Mouse (Mus musculus) intestine, embryonic 15.5 days (tissue): ENCODE measurements around the gene Gm9507. TPM values are rescaled to one million over a fixed set of nuclear protein-coding genes. Genes with fewer than 3 reads are reported as not detected.

Source experiments
- ATAC-seq: fragments of 200-750 bp; cut with Nextera tagmentation; 2 replicates; pipeline ENCODE4 v1.8.0; 2017; ENCODE audit warnings: moderate TSS enrichment, moderate library complexity
- H3K27ac ChIP-seq: fragments of 300-500 bp; sonication (generic); 2 replicates; pipeline ENCODE4 v1.5.1; 2015; ENCODE audit warnings: mild to moderate bottlenecking, inconsistent platforms
- H3K27me3 ChIP-seq: fragments of 300-500 bp; sonication (generic); replicated peaks from 2 replicates; pipeline ENCODE4 v1.6.1; 2015; ENCODE audit warnings: inconsistent platforms
- H3K36me3 ChIP-seq: fragments of 300-500 bp; sonication (generic); 2 replicates; pipeline ENCODE4 v1.6.1; 2015; ENCODE audit warnings: inconsistent platforms
- H3K4me1 ChIP-seq: fragments of 300-500 bp; sonication (generic); replicated peaks from 2 replicates; pipeline ENCODE4 v1.6.1; 2015; ENCODE audit warnings: inconsistent platforms
- H3K4me2 ChIP-seq: fragments of 300-500 bp; sonication (generic); replicated peaks from 2 replicates; pipeline ENCODE4 v1.6.1; 2015; ENCODE audit warnings: mild to moderate bottlenecking, inconsistent platforms
- H3K4me3 ChIP-seq: fragments of 300-500 bp; sonication (generic); replicated peaks from 2 replicates; pipeline ENCODE4 v1.5.1; 2015; ENCODE audit warnings: inconsistent platforms
- H3K9ac ChIP-seq: fragments of 300-500 bp; sonication (generic); 2 replicates; pipeline ENCODE4 v1.6.1; 2015; ENCODE audit warnings: inconsistent platforms
- H3K9me3 ChIP-seq: fragments of 300-500 bp; sonication (generic); 2 replicates; pipeline ENCODE4 v1.6.1; 2016; ENCODE audit warnings: inconsistent platforms
- WGBS: fragments of 180-500 bp; shearing (Covaris S2); methylation state at CpG from one replicate; pipeline ENCODE4 v1.1.7; 2015; 5-methylcytosine and 5-hydroxymethylcytosine counted together
- polyA plus RNA-seq: library from polyadenylated mRNA; unstranded; fragments of >200 nt; fragmentation: Nextera tagmentation; extraction: Ambion mirVana; gene quantifications from 2 replicates; pipeline ENCODE4 v1.2.1, GENCODE M21; 2015

The Gm9507 gene
- not detected in 2 replicates for polyA plus RNA-seq

GRCm38 (mm10) chr10:77811743-77812142 is at the start of gene Gm9507:
Gene Gm9507 (minus strand): TSS chr10:77811843.
- Histone ChIP-seq H3K36me3 (no peaks in the 10 kb centered on the region), H3K9me3 (no peaks in the 10 kb centered on the region), H3K27me3 (no peaks in the 10 kb centered on the region), H3K4me3 (no peak within 1 kb of the TSS), H3K4me1 (no peaks in the 10 kb centered on the region), H3K27ac (no peak within 1 kb of the TSS), H3K4me2 (no peak within 1 kb of the TSS), H3K9ac (no peak within 1 kb of the TSS)
- ATAC-seq, result no peak
- 68% methylated on average over 5 of the region's 5 CpGs for WGBS

DNA sequence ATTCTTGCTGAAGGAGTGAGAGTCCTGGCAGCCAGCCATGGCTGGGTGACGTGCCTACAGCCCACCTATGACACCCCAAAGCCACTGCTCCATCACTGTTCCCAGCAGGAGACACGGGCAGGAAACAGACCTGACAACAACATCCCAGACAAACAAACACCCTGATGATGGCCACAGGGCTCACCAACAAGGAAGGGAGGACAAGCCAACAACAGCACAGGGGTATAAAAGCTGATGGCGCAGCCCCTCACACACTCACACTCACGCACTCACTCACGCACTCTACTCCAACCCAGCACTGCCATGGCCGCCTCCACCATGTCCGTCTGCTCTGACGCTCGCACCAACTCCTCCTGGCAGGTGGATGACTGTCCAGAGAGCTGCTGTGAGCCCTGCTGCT is 40.9 kb upstream of the Gm9507 start, which contains the start of gene Gm10318:
Gene Gm10318, plus strand, starts transcription at position 301 of the 400 bp plus-strand sequence.
- ATAC-seq, result no peak
- H3K4me3 ChIP-seq, result no peak within 1 kb of the TSS
- H3K27me3 ChIP-seq, result no peaks in the 10 kb centered on the region; the same call in 1 of the 2 replicates
- H3K27ac ChIP-seq, result no peak within 1 kb of the TSS
- no peak within 1 kb of the TSS for H3K4me2 ChIP-seq
- H3K36me3 ChIP-seq, result no peaks in the 10 kb centered on the region
- no peaks in the 10 kb centered on the region for H3K9me3 ChIP-seq
- H3K4me1 ChIP-seq, result no peaks in the 10 kb centered on the region
- H3K9ac ChIP-seq, result no peak within 1 kb of the TSS
- WGBS, result 65% methylated on average over 9 of the region's 9 CpGs

DNA sequence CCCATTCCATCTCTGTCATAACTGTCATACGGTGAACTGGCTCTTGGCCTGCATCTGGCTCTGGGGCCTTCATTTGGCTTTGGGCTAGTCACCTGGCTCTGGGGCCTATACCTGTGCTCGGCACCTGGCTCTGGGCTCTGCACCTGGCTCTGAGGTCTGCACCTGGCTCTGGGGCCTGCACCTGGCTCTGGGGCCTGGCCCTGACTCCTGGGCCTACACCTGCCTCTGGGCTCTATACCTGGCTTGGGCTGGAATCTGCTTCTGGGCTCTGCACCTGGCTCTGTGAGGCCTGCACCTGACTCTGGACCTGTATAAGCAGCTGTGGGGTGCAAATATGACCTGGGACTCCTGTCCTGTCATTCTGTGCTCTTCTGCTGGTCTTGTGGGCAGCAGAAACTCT is 35.9 kb upstream of the Gm9507 start:
- ATAC-seq, result 0 out of 2 replicates have a peak, but pooled peaks have one; percentile 31
- no peak overlapping the region for H3K27ac ChIP-seq
- 80% methylated on average over 2 of the region's 2 CpGs for WGBS

DNA sequence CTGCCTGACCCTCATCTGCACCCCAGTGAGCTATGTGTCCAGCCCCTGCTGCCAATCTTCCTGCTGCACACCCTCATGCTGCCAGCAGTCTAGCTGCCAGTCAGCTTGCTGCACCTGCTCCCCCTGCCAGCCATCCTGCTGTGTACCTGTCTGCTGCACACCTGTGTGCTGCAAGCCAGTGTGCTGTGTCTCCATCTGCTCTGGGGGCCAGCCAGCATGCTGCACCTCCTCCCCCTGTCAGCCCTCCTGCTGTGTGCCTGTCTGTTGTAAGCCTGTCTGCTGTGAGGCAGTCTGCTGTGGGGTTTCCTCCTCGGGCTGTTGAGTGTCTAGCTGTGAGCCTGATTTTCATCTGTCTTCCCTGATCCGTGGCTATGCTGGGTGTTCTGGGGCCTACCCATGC is 35.3 kb upstream of the Gm9507 start:
- H3K4me1 ChIP-seq, result no peaks in the 10 kb centered on the region
- no peak for ATAC-seq
- no peak overlapping the region for H3K27ac ChIP-seq
- no peak overlapping the region for H3K9ac ChIP-seq
- H3K4me2 ChIP-seq, result no peak overlapping the region
- no peak overlapping the region for H3K4me3 ChIP-seq
- H3K27me3 ChIP-seq, result no peaks in the 10 kb centered on the region
- no peaks in the 10 kb centered on the region for H3K9me3 ChIP-seq
- no peaks in the 10 kb centered on the region for H3K36me3 ChIP-seq
- WGBS, result 20% methylated on average over 2 of the region's 2 CpGs

More for the DNA sequence above, 35.9 kb upstream of the Gm9507 start:
- Histone ChIP-seq H3K9ac (no peak overlapping the region), H3K9me3 (no peaks in the 10 kb centered on the region), H3K36me3 (no peaks in the 10 kb centered on the region), H3K27me3 (no peaks in the 10 kb centered on the region), H3K4me2 (no peak overlapping the region), H3K4me3 (no peak overlapping the region), H3K4me1 (no peaks in the 10 kb centered on the region)

- H3K4me3 ChIP-seq, result no peak within 1 kb of the TSS
- WGBS, result 67% methylated on average over 3 of the region's 3 CpGs
- H3K36me3 ChIP-seq, result no peaks in the 10 kb centered on the region
- H3K27me3 ChIP-seq, result no peaks in the 10 kb centered on the region
- H3K27ac ChIP-seq, result no peak within 1 kb of the TSS
- H3K9ac ChIP-seq, result no peak within 1 kb of the TSS
- H3K4me2 ChIP-seq, result no peak within 1 kb of the TSS
- H3K9me3 ChIP-seq, result no peaks in the 10 kb centered on the region
- H3K4me1 ChIP-seq, result no peaks in the 10 kb centered on the region
- ATAC-seq, result no peak
Measured at GRCm38 (mm10) chr10:77846503-77846902, 34.9 kb upstream of the Gm9507 start, which contains the start of gene Gm36176. Gene Gm36176 (plus strand): TSS chr10:77846803.

DNA sequence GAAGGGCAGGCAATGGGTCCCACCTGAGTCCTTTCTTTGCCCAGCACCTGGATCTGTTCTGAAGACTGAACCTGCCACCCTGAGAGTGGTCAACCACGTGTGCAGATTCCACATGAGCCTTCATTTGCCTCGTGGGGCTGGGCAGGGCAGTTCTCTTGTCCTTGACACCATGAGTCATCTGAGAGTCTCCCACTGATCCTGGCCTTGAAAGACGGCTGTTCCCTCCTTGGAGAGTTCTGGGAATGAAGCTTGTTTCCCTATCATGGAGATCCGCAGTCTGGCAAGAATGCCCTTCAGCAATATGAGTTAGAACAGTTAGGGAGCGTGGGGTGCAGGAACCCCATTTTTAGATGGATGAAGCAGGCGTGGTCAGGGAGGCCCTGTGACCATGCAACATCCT is 27.4 kb upstream of the Gm9507 start:
- Histone ChIP-seq H3K27me3 (no peaks in the 10 kb centered on the region), H3K4me2 (no peak overlapping the region), H3K27ac (no peak overlapping the region), H3K9me3 (no peaks in the 10 kb centered on the region), H3K4me3 (no peak overlapping the region), H3K36me3 (no peaks in the 10 kb centered on the region), H3K4me1 (no peaks in the 10 kb centered on the region), H3K9ac (no peak overlapping the region)
- WGBS, result 70% methylated on average over 6 of the region's 6 CpGs
- ATAC-seq, result no peak

- 69% methylated on average over 9 of the region's 9 CpGs for WGBS
- Histone ChIP-seq H3K4me3 (no peak within 1 kb of the TSS), H3K36me3 (no peaks in the 10 kb centered on the region), H3K9me3 (no peaks in the 10 kb centered on the region), H3K4me1 (no peaks in the 10 kb centered on the region), H3K4me2 (no peak within 1 kb of the TSS), H3K9ac (no peak within 1 kb of the TSS), H3K27ac (no peak within 1 kb of the TSS), H3K27me3 (no peaks in the 10 kb centered on the region)
- ATAC-seq, result no peak
Measured at GRCm38 (mm10) chr10:77835647-77836046, 24.0 kb upstream of the Gm9507 start, which contains the start of gene Krtap10-10. Gene Krtap10-10 (plus strand): TSS chr10:77835947.

- no peaks in the 10 kb centered on the region for H3K4me1 ChIP-seq
- no peak for ATAC-seq
- H3K9ac ChIP-seq, result no peak within 1 kb of the TSS
- WGBS, result 53% methylated on average over 6 of the region's 6 CpGs
- H3K27me3 ChIP-seq, result no peaks in the 10 kb centered on the region
- H3K9me3 ChIP-seq, result no peaks in the 10 kb centered on the region
- H3K27ac ChIP-seq, result no peak within 1 kb of the TSS
- H3K4me3 ChIP-seq, result no peak within 1 kb of the TSS
- H3K4me2 ChIP-seq, result no peak within 1 kb of the TSS
- no peaks in the 10 kb centered on the region for H3K36me3 ChIP-seq
Measured at GRCm38 (mm10) chr10:77826951-77827350, 15.3 kb upstream of the Gm9507 start, which contains the start of gene Krtap10-4. Gene Krtap10-4 (minus strand): TSS chr10:77827095.

GRCm38 (mm10) chr10:77819203-77819602 is 7.6 kb upstream of the Gm9507 start:
- Histone ChIP-seq H3K4me1 (no peaks in the 10 kb centered on the region), H3K4me3 (no peak overlapping the region), H3K36me3 (no peaks in the 10 kb centered on the region), H3K27ac (no peak overlapping the region), H3K27me3 (no peaks in the 10 kb centered on the region), H3K9me3 (no peaks in the 10 kb centered on the region), H3K9ac (no peak overlapping the region), H3K4me2 (no peak overlapping the region)
- no peak for ATAC-seq
- 48% methylated on average over 4 of the region's 4 CpGs for WGBS

DNA sequence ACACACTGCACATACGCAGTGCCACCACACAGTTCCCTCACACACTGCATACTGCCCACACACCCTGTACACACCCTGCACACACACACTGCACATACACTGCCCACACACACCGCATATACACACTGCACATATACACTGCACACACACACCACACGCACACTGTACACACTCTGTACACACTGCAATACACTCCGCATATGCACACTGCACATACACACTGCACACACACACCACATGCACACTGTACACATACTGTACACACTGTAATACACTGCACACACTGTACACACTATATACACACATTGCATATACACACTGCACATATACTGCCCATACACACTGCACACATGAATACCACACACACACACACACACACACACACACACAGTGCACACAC is 6.9 kb upstream of the Gm9507 start:
- H3K27ac ChIP-seq, result no peak overlapping the region
- 95% methylated on average over 4 of the region's 4 CpGs for WGBS
- no peaks in the 10 kb centered on the region for H3K36me3 ChIP-seq
- H3K9ac ChIP-seq, result no peak overlapping the region
- ATAC-seq, result no peak
- H3K27me3 ChIP-seq, result no peaks in the 10 kb centered on the region
- H3K4me3 ChIP-seq, result no peak overlapping the region
- H3K9me3 ChIP-seq, result no peaks in the 10 kb centered on the region
- H3K4me1 ChIP-seq, result no peaks in the 10 kb centered on the region
- no peak overlapping the region for H3K4me2 ChIP-seq

GRCm38 (mm10) chr10:77815514-77815913 is 3.9 kb upstream of the Gm9507 start:
- Histone ChIP-seq H3K4me1 (no peaks in the 10 kb centered on the region), H3K27ac (no peak overlapping the region), H3K36me3 (no peaks in the 10 kb centered on the region), H3K4me3 (no peak overlapping the region), H3K4me2 (no peak overlapping the region), H3K27me3 (no peaks in the 10 kb centered on the region), H3K9ac (no peak overlapping the region), H3K9me3 (no peaks in the 10 kb centered on the region)
- WGBS, result 26% methylated on average over 5 of the region's 5 CpGs
- ATAC-seq, result no peak

GRCm38 (mm10) chr10:77814382-77814781 is 2.7 kb upstream of the Gm9507 start, which contains the start of gene Gm2696:
Gene Gm2696 (plus strand): TSS chr10:77814682.
- no peak within 1 kb of the TSS for H3K4me3 ChIP-seq
- no peaks in the 10 kb centered on the region for H3K27me3 ChIP-seq
- no peak for ATAC-seq
- H3K9ac ChIP-seq, result no peak within 1 kb of the TSS
- WGBS, result 36% methylated on average over 4 of the region's 4 CpGs
- H3K9me3 ChIP-seq, result no peaks in the 10 kb centered on the region
- H3K4me1 ChIP-seq, result no peaks in the 10 kb centered on the region
- no peak within 1 kb of the TSS for H3K4me2 ChIP-seq
- no peak within 1 kb of the TSS for H3K27ac ChIP-seq
- H3K36me3 ChIP-seq, result no peaks in the 10 kb centered on the region

DNA sequence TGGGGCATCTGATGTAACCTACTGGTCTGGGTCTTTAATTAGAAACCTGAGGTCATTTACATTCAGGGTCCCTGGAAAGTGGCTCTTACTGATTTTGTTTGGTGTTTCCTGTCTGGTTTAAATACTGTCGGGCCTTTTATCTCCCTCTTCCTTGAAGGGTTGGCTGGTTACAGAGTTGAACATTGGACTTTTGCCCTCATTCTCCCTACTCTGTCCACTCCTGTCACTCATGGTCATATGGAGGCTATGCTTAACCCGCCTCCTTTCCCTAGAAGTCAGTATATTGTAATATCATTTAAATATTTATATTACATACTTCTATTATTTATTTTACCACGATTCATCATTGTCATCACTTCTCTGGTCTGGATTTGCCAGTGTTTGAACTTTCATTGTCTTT is 7.5 kb downstream of the Gm9507 start:
- no peak overlapping the region for H3K9ac ChIP-seq
- no peak overlapping the region for H3K27ac ChIP-seq
- ATAC-seq, result no peak
- no peaks in the 10 kb centered on the region for H3K36me3 ChIP-seq
- H3K4me2 ChIP-seq, result no peak overlapping the region
- no peaks in the 10 kb centered on the region for H3K4me1 ChIP-seq
- H3K4me3 ChIP-seq, result no peak overlapping the region
- 48% methylated on average over 3 of the region's 3 CpGs for WGBS
- H3K27me3 ChIP-seq, result no peaks in the 10 kb centered on the region
- H3K9me3 ChIP-seq, result no peaks in the 10 kb centered on the region
